Mouse (Mus musculus): ENCODE results near the gene Cpeb1.
"Not testable (repeated sequence)": the region's sequence is repeated elsewhere in the genome, so short reads cannot be mapped to it uniquely, and the experiment has no call there.

The Cpeb1 gene

GRCm38 (mm10) chr7:81455155-81455651 is at the start of gene Cpeb1:
TSS of gene Cpeb1 (minus strand) at chr7:81455465.
- peak; percentile 70 for DNase-seq (ENCODE audit: low spot score)

GRCm38 (mm10) chr7:81501050-81501449 is 45.8 kb upstream of the Cpeb1 start:
- no peak for DNase-seq (ENCODE audit: low spot score)

- no peak for DNase-seq (ENCODE audit: low spot score)
Measured at GRCm38 (mm10) chr7:81498181-81498580, 42.9 kb upstream of the Cpeb1 start, which contains the start of gene BC048679. TSS of gene BC048679 (minus strand) at chr7:81498281.

- peak; percentile 75 for DNase-seq (ENCODE audit: low spot score)
Measured at GRCm38 (mm10) chr7:81497171-81497570, 41.9 kb upstream of the Cpeb1 start.

GRCm38 (mm10) chr7:81493331-81494021 is 38.2 kb upstream of the Cpeb1 start, which contains the start of gene Ap3b2:
TSS of gene Ap3b2 (minus strand) at chr7:81493925.
- DNase-seq (ENCODE audit: low spot score) = peak; percentile 77

- no peak for DNase-seq (ENCODE audit: low spot score)
Measured at GRCm38 (mm10) chr7:81492628-81493027, 37.4 kb upstream of the Cpeb1 start.

- DNase-seq (ENCODE audit: low spot score) = peak; percentile 65
Measured at GRCm38 (mm10) chr7:81489649-81490048, 34.4 kb upstream of the Cpeb1 start.

- no peak for DNase-seq (ENCODE audit: low spot score)
Measured at GRCm38 (mm10) chr7:81480800-81481199, 25.5 kb upstream of the Cpeb1 start.

GRCm38 (mm10) chr7:81479531-81480090 is 24.3 kb upstream of the Cpeb1 start:
- DNase-seq (ENCODE audit: low spot score) = peak; percentile 42

GRCm38 (mm10) chr7:81478261-81478660 is 23.0 kb upstream of the Cpeb1 start:
- DNase-seq (ENCODE audit: low spot score) = not testable (repeated sequence)

- DNase-seq (ENCODE audit: low spot score) = peak; percentile 66
Measured at GRCm38 (mm10) chr7:81476833-81477232, 21.6 kb upstream of the Cpeb1 start.

- no peak for DNase-seq (ENCODE audit: low spot score)
Measured at GRCm38 (mm10) chr7:81475221-81475620, 20.0 kb upstream of the Cpeb1 start.

GRCm38 (mm10) chr7:81464906-81465450 is 9.7 kb upstream of the Cpeb1 start:
- no peak for DNase-seq (ENCODE audit: low spot score)

- DNase-seq (ENCODE audit: low spot score) = peak; percentile 90
Measured at GRCm38 (mm10) chr7:81464116-81464515, 8.9 kb upstream of the Cpeb1 start.

GRCm38 (mm10) chr7:81462815-81463214 is 7.5 kb upstream of the Cpeb1 start:
- no peak for DNase-seq (ENCODE audit: low spot score)

- no peak for DNase-seq (ENCODE audit: low spot score)
Measured at GRCm38 (mm10) chr7:81454331-81455039, 780 bp downstream of the Cpeb1 start.

GRCm38 (mm10) chr7:81453443-81454274 is 1.6 kb downstream of the Cpeb1 start:
- DNase-seq (ENCODE audit: low spot score) = peak; percentile 61

GRCm38 (mm10) chr7:81452971-81453441 is 2.3 kb downstream of the Cpeb1 start:
- peak; percentile 33 for DNase-seq (ENCODE audit: low spot score)

- DNase-seq (ENCODE audit: low spot score) = peak; percentile 26
Measured at GRCm38 (mm10) chr7:81398957-81399356, 56.3 kb downstream of the Cpeb1 start.

- DNase-seq (ENCODE audit: low spot score) = no peak
Measured at GRCm38 (mm10) chr7:81379363-81379762, 75.9 kb downstream of the Cpeb1 start.

GRCm38 (mm10) chr7:81372337-81372920 is 82.8 kb downstream of the Cpeb1 start:
- DNase-seq (ENCODE audit: low spot score) = peak; percentile 70

Data from embryo, embryonic 10 days (tissue).